Mouse (Mus musculus): Measurements from ENCODE around the gene Mbl2.
A peak's percentile ranks its signal among the peaks of the same experiment; 100 is the strongest.

GRCm38 (mm10) chr19:30217335-30217734 is 15.4 kb upstream of the Mbl2 start:
- TF ChIP-seq CTCF (IDR thresholded peaks at IDR 0.05; ENCODE audit: low read depth, low read length) (peak; percentile 87), TAL1 (conservative IDR thresholded peaks at IDR 0.05; ENCODE audit: low read depth, low read length) (no peak)

Measured in G1E (cell line).